Mouse (Mus musculus): ENCODE results near the gene 2010111I01Rik. TPM values are rescaled to one million over a fixed set of nuclear protein-coding genes. Genes with fewer than 3 reads are reported as not detected.

The 2010111I01Rik gene
- polyA plus RNA-seq (2012; ENCODE audit: low replicate concordance), result 26.1 and 29.8 TPM in 2 replicates

GRCm38 (mm10) chr13:62964640-62965311, at the start of gene 2010111I01Rik:
Gene 2010111I01Rik, plus strand, starts transcription at chr13:62964893.

Other genes starting within 250 kb of the 2010111I01Rik start
- gene Platr25, start 204.2 kb upstream of the 2010111I01Rik start, polyA plus RNA-seq (2012; ENCODE audit: low replicate concordance), result 1.4 and 1.5 TPM in 2 replicates
- 0.43 TPM in 1 of 2 replicates, not detected in the other for gene Gm5141, start 179.1 kb upstream of the 2010111I01Rik start, polyA plus RNA-seq (2012; ENCODE audit: low replicate concordance)
- not detected in 2 replicates for gene Fbp2, start 106.5 kb upstream of the 2010111I01Rik start, polyA plus RNA-seq (2012; ENCODE audit: low replicate concordance)
- gene Fbp1, start 76.6 kb upstream of the 2010111I01Rik start, polyA plus RNA-seq (2012; ENCODE audit: low replicate concordance), result 0.09 and 0.37 TPM in 2 replicates